Mouse (Mus musculus) lung, adult 18-20 months (tissue): ENCODE data around the gene Morf4l2.
A peak's percentile ranks its signal among the peaks of the same experiment; 100 is the strongest.
"Not testable (repeated sequence)": the region's sequence is repeated elsewhere in the genome, so short reads cannot be mapped to it uniquely, and the experiment has no call there.

Experiments used
- DNase-seq, 2 experiments: peaks; one replicate each; pipeline ENCODE4 v3.0.0; 2022; ENCODE audit warnings: mixed read lengths in 2 of 2

Gene Morf4l2

GRCm38 (mm10) chrX:136743459-136743858 is at the start of gene Morf4l2:
TSS of gene Morf4l2 (minus strand) at chrX:136743690.
- DNase-seq: no peak

- peak in 1 of 2 experiments; percentile 1 for DNase-seq
Measured at GRCm38 (mm10) chrX:136789446-136789845, 46.0 kb upstream of the Morf4l2 start.

- DNase-seq: no peak
Measured at GRCm38 (mm10) chrX:136780041-136780440, 36.6 kb upstream of the Morf4l2 start, which contains the start of gene Glra4. TSS of gene Glra4 (minus strand) at chrX:136780141.

- no peak for DNase-seq
Measured at GRCm38 (mm10) chrX:136779262-136779661, 35.8 kb upstream of the Morf4l2 start.

GRCm38 (mm10) chrX:136778046-136778445 is 34.6 kb upstream of the Morf4l2 start:
- no peak for DNase-seq

- peak in 1 of 2 experiments; percentile 9 for DNase-seq
Measured at GRCm38 (mm10) chrX:136773035-136773434, 29.5 kb upstream of the Morf4l2 start.

- DNase-seq: no peak
Measured at GRCm38 (mm10) chrX:136761103-136762074, 17.9 kb upstream of the Morf4l2 start.

- peak; percentile 4 to 5 for DNase-seq
Measured at GRCm38 (mm10) chrX:136755464-136755863, 12.0 kb upstream of the Morf4l2 start.

- no peak for DNase-seq
Measured at GRCm38 (mm10) chrX:136749329-136749728, 5.8 kb upstream of the Morf4l2 start.

GRCm38 (mm10) chrX:136744663-136745062 is 1.2 kb upstream of the Morf4l2 start:
- peak; percentile 6 to 36 for DNase-seq

GRCm38 (mm10) chrX:136742661-136743103 is 808 bp downstream of the Morf4l2 start:
- DNase-seq: peak; percentile 59 to 77

GRCm38 (mm10) chrX:136742241-136742640 is 1.2 kb downstream of the Morf4l2 start:
- DNase-seq: peak in 1 of 2 experiments; percentile 4

- peak; percentile 82 to 85 for DNase-seq
Measured at GRCm38 (mm10) chrX:136741651-136742201, 1.8 kb downstream of the Morf4l2 start.

- DNase-seq: peak; percentile 97
Measured at GRCm38 (mm10) chrX:136740791-136741650, 2.5 kb downstream of the Morf4l2 start.

GRCm38 (mm10) chrX:136740087-136740790 is 3.3 kb downstream of the Morf4l2 start:
- no peak for DNase-seq

GRCm38 (mm10) chrX:136732016-136732415 is 11.5 kb downstream of the Morf4l2 start:
- DNase-seq: no peak

GRCm38 (mm10) chrX:136714742-136715474 is 28.6 kb downstream of the Morf4l2 start:
- not testable (repeated sequence) for DNase-seq

GRCm38 (mm10) chrX:136708782-136709181 is 34.7 kb downstream of the Morf4l2 start:
- no peak for DNase-seq

GRCm38 (mm10) chrX:136708168-136708681 is 35.3 kb downstream of the Morf4l2 start:
- DNase-seq: peak; percentile 6 to 28

- DNase-seq: peak; percentile 62 to 70
Measured at GRCm38 (mm10) chrX:136707446-136708167, 35.9 kb downstream of the Morf4l2 start, which contains the start of gene Tceal1. TSS of gene Tceal1 (plus strand) at chrX:136707982.
